Mouse (Mus musculus) forebrain, embryonic 13.5 days (tissue): Measurements from ENCODE around the gene Foxd1. TPM values are rescaled to one million over a fixed set of nuclear protein-coding genes. Genes with fewer than 3 reads are reported as not detected.

Experiments
- ATAC-seq: fragments of 200-750 bp; cut with Nextera tagmentation; 2 replicates; pipeline ENCODE4 v1.8.0; 2017
- H3K27ac ChIP-seq: fragments of 300-500 bp; sonication (generic); 2 replicates; pipeline ENCODE4 v1.5.1; 2015; ENCODE audit warnings: inconsistent platforms, mild to moderate bottlenecking, moderate library complexity
- H3K27me3 ChIP-seq: fragments of 300-500 bp; sonication (generic); 2 replicates; pipeline ENCODE4 v1.6.1; 2015; ENCODE audit warnings: mild to moderate bottlenecking, inconsistent platforms
- H3K36me3 ChIP-seq: fragments of 300-500 bp; sonication (generic); 2 replicates; pipeline ENCODE4 v1.6.1; 2015; ENCODE audit warnings: mild to moderate bottlenecking, inconsistent platforms; ENCODE audit not compliant: poor library complexity, severe bottlenecking
- H3K4me1 ChIP-seq: fragments of 300-500 bp; sonication (generic); 2 replicates; pipeline ENCODE4 v1.6.1; 2015; ENCODE audit warnings: inconsistent platforms
- H3K4me2 ChIP-seq: fragments of 300-500 bp; sonication (generic); 2 replicates; pipeline ENCODE4 v1.6.1; 2015; ENCODE audit warnings: inconsistent platforms, mild to moderate bottlenecking, moderate library complexity
- H3K4me3 ChIP-seq: fragments of 300-500 bp; sonication (generic); 2 replicates; pipeline ENCODE4 v1.5.1; 2015; ENCODE audit warnings: mild to moderate bottlenecking, inconsistent platforms
- H3K9ac ChIP-seq: fragments of 300-500 bp; sonication (generic); 2 replicates; pipeline ENCODE4 v1.6.1; 2015; ENCODE audit warnings: mild to moderate bottlenecking, inconsistent platforms
- H3K9me3 ChIP-seq: fragments of 300-500 bp; sonication (generic); replicated peaks from 2 replicates; pipeline ENCODE4 v1.6.1; 2016; ENCODE audit warnings: inconsistent platforms
- WGBS: fragments of 180-500 bp; shearing (Covaris S2); methylation state at CpG from one replicate; pipeline ENCODE4 v1.1.7; 2015; 5-methylcytosine and 5-hydroxymethylcytosine counted together
- polyA plus RNA-seq: library from polyadenylated mRNA; unstranded; fragments of >200 nt; fragmentation: Nextera tagmentation; extraction: Ambion mirVana; gene quantifications from 2 replicates; pipeline ENCODE4 v1.2.1, GENCODE M21; 2015

Foxd1 gene
- polyA plus RNA-seq, 1 experiment from 2014 or later, result 0.80 TPM

- WGBS, result 91% methylated on average over 6 of the region's 6 CpGs
- Histone ChIP-seq H3K4me2 (no peak overlapping the region; the same call in 1 of the 2 replicates), H3K4me1 (peaks cover 18% of the 10 kb centered on the region), H3K27ac (no peak overlapping the region), H3K27me3 (no peaks in the 10 kb centered on the region), H3K9me3 (no peaks in the 10 kb centered on the region), H3K36me3 (peaks cover 14% of the 10 kb centered on the region), H3K4me3 (no peak overlapping the region; the same call in 1 of the 2 replicates), H3K9ac (no peak overlapping the region)
- ATAC-seq, result no peak
Observed at GRCm38 (mm10) chr13:98317911-98318310, 36.1 kb upstream of the Foxd1 start.

- H3K27ac ChIP-seq, result no peak overlapping the region
- no peak overlapping the region for H3K9ac ChIP-seq
- no peak overlapping the region for H3K4me2 ChIP-seq
- WGBS, result 87% methylated on average over 11 of the region's 11 CpGs
- H3K9me3 ChIP-seq, result no peaks in the 10 kb centered on the region
- H3K36me3 ChIP-seq, result no peaks in the 10 kb centered on the region
- no peak overlapping the region for H3K4me3 ChIP-seq
- H3K4me1 ChIP-seq, result no peaks in the 10 kb centered on the region
- no peaks in the 10 kb centered on the region for H3K27me3 ChIP-seq
- ATAC-seq, result no peak
Observed at GRCm38 (mm10) chr13:98325034-98325433, 29.0 kb upstream of the Foxd1 start.

DNA sequence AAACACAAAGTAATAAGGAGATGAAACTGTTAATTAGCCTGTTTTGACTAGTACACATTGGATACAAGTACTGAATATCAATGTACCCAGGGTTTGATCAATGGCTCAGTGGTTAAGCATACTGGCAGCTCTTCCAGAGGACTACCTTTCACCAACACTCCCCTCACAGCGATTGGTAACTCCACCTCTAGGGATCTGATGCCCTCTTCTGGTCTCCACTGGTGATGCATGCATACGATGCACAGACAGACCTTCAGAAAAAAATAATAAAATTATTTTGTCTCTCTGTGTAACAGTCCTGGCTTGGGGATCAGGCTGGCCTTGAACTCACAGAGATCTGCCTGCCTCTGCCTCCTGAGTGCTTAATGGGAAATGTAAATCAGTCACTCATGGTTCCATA lies 21.9 kb upstream of the Foxd1 start:
- Histone ChIP-seq H3K4me1 (no peaks in the 10 kb centered on the region), H3K4me2 (no peak overlapping the region), H3K36me3 (no peaks in the 10 kb centered on the region), H3K4me3 (no peak overlapping the region), H3K9me3 (no peaks in the 10 kb centered on the region), H3K27me3 (no peaks in the 10 kb centered on the region), H3K27ac (no peak overlapping the region), H3K9ac (no peak overlapping the region)
- WGBS, result 55% methylated on average over 2 of the region's 2 CpGs
- no peak for ATAC-seq

DNA sequence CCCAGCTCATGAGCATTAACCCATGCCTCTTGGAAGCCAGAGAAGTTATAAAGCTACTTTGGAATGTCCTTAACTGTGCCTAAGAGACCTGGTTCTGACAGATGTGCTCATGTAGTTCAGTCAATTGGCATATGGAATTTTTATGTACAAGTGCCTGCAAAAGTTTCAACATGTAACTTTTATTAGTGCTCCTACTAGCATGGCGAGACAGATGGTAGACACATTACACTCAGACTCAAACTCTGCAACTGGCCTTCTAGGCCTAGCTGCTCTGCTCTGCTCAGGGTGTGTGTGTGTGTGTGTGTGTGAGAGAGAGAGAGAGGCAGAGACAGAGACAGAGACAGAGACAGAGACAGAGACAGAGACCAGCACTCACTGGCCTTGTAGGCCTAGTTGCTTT lies 17.8 kb upstream of the Foxd1 start:
- 97% methylated on average over 1 of the region's 1 CpGs for WGBS
- H3K4me1 ChIP-seq, result no peaks in the 10 kb centered on the region
- no peak overlapping the region for H3K4me3 ChIP-seq
- H3K9ac ChIP-seq, result no peak overlapping the region
- H3K36me3 ChIP-seq, result no peaks in the 10 kb centered on the region
- no peak for ATAC-seq
- no peak overlapping the region for H3K4me2 ChIP-seq
- no peaks in the 10 kb centered on the region for H3K27me3 ChIP-seq
- no peak overlapping the region for H3K27ac ChIP-seq
- H3K9me3 ChIP-seq, result no peaks in the 10 kb centered on the region

GRCm38 (mm10) chr13:98340506-98340905 lies 13.5 kb upstream of the Foxd1 start:
- peaks cover 17% of the 10 kb centered on the region for H3K27me3 ChIP-seq
- no peaks in the 10 kb centered on the region for H3K36me3 ChIP-seq
- WGBS, result 70% methylated on average over 5 of the region's 5 CpGs
- ATAC-seq, result no peak
- H3K4me1 ChIP-seq, result no peaks in the 10 kb centered on the region
- no peaks in the 10 kb centered on the region for H3K9me3 ChIP-seq
- no peak overlapping the region for H3K27ac ChIP-seq
- no peak overlapping the region for H3K9ac ChIP-seq
- H3K4me3 ChIP-seq, result no peak overlapping the region
- H3K4me2 ChIP-seq, result no peak overlapping the region

DNA sequence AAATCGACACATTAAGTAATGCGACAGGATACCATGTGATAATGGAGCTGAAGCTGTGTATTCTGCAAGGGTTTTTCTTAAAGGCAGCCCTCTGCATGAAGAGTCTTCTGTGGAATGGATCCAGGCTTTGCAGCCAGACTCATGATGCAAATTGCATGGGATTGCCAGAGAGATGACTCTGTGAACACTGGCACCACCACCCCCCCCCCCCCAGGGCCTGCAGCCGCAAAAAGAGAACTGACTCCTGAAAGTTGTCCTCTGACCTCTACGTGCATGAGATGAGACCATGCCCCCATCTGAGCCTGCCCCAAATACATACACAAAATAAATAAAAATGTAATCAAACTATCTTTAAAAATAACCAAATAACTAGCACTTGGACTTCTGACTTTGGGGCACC lies 4.6 kb upstream of the Foxd1 start:
- H3K36me3 ChIP-seq, result no peaks in the 10 kb centered on the region
- 86% methylated on average over 4 of the region's 4 CpGs for WGBS
- peaks cover 10% of the 10 kb centered on the region for H3K4me1 ChIP-seq
- no peak overlapping the region for H3K4me3 ChIP-seq
- H3K27me3 ChIP-seq, result peaks cover 81% of the 10 kb centered on the region
- H3K9ac ChIP-seq, result no peak overlapping the region
- no peak overlapping the region for H3K4me2 ChIP-seq
- H3K9me3 ChIP-seq, result no peaks in the 10 kb centered on the region
- no peak overlapping the region for H3K27ac ChIP-seq
- no peak for ATAC-seq

DNA sequence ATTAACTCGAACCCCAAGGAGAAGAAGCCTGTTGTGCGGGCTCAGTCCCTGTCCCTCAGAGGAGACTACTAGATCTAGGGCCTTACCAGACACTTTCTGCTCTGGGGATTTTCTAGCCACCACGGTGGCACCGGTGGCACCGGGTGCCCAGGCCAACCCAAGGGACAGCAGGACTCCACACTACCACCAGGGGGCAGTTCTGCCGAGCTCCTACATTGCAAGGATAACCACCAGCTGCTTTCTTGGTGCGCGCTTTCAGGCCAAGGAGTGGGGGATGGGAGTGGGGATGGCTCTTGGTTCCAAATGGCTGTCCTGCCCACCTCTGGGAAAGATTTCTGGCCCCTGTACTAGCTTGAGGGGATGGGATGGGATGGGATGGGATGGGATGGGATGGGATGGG lies 2.5 kb upstream of the Foxd1 start:
- Histone ChIP-seq H3K27me3 (peaks cover 87% of the 10 kb centered on the region), H3K4me2 (no peak overlapping the region), H3K9ac (no peak overlapping the region), H3K9me3 (no peaks in the 10 kb centered on the region), H3K4me3 (no peak overlapping the region), H3K27ac (no peak overlapping the region), H3K4me1 (peaks cover 25% of the 10 kb centered on the region), H3K36me3 (no peaks in the 10 kb centered on the region)
- ATAC-seq, result no peak
- WGBS, result 7% methylated on average over 8 of the region's 8 CpGs

DNA sequence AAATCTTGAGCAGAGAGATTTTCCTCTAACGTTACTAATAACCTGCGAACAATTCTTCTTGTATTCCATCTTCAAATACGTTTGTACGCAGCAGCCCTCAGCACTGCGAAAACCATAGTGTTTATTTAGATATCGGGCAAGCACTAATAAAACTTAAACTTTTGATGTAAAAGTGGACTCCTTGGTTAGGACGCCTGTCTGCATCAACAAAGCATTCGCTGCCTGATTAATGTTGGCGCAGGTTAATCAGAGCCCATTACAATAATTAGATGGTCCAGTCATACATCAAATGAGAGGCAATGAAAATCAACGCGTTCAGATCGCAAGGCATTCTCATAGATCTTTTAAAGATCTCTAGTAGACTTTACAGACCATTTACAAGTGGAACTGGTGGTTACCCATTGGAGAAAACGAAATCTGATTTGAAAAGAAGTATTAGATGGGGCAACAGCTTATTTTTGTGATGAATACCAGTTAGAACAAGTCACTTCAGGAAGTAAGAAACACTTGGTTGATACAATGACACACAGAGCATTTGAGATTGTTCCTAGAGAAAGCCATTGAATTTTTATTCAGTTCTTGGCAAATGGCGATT lies 1.6 kb upstream of the Foxd1 start:
- ATAC-seq, result no peak
- peaks cover 25% of the 10 kb centered on the region for H3K4me1 ChIP-seq
- H3K27me3 ChIP-seq, result peaks cover 90% of the 10 kb centered on the region
- no peak overlapping the region for H3K27ac ChIP-seq
- WGBS, result 10% methylated on average over 14 of the region's 14 CpGs
- H3K9ac ChIP-seq, result no peak overlapping the region
- no peaks in the 10 kb centered on the region for H3K9me3 ChIP-seq
- H3K4me2 ChIP-seq, result no peak overlapping the region
- H3K36me3 ChIP-seq, result no peaks in the 10 kb centered on the region
- H3K4me3 ChIP-seq, result no peak overlapping the region

GRCm38 (mm10) chr13:98353709-98354089 lies 343 bp upstream of the Foxd1 start:
- H3K4me2 ChIP-seq, result peak overlapping the region; percentile 65
- WGBS, result under 1% methylated on average over 13 of the region's 13 CpGs
- no peak; the same call in 1 of the 2 replicates for ATAC-seq

DNA sequence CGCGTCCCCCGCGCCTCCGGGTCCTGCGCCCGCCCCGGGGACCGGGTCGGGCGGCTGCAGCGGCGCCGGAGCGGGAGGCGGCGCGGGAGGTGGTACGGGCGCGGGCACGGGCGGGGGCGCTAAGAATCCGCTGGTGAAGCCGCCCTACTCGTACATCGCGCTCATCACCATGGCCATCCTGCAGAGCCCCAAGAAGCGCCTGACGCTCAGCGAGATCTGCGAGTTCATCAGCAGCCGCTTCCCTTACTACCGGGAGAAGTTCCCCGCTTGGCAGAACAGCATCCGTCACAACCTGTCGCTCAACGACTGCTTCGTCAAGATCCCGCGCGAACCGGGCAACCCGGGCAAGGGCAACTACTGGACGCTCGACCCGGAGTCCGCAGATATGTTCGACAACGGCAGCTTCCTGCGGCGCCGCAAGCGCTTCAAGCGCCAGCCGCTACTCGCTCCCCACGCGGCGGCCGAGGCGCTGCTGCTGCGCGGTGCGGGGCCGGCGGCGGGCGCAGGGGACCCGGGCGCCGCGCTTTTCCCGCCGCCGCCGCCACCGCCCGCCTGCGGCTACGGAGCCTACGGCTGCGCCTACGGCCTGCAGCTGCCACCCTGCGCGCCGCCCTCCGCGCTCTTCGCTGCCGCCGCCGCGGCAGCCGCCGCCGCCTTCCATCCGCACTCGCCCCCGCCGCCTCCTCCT lies 973 bp downstream of the Foxd1 start:
- Histone ChIP-seq H3K27me3 (peaks cover 93% of the 10 kb centered on the region), H3K4me1 (peaks cover 28% of the 10 kb centered on the region), H3K9me3 (no peaks in the 10 kb centered on the region), H3K4me3 (peak overlapping the region; percentile 44), H3K36me3 (no peaks in the 10 kb centered on the region), H3K27ac (peak overlapping the region; percentile 44), H3K4me2 (peak overlapping the region; percentile 65), H3K9ac (peak overlapping the region; percentile 64)
- under 1% methylated on average over 77 of the region's 102 CpGs for WGBS
- peak; percentile 65 for ATAC-seq

More at GRCm38 (mm10) chr13:98353709-98354089, 343 bp upstream of the Foxd1 start:
- Histone ChIP-seq H3K4me3 (peak overlapping the region; percentile 44), H3K4me1 (peaks cover 25% of the 10 kb centered on the region), H3K9me3 (no peaks in the 10 kb centered on the region), H3K27ac (no peak overlapping the region), H3K36me3 (no peaks in the 10 kb centered on the region), H3K9ac (no peak overlapping the region), H3K27me3 (peaks cover 94% of the 10 kb centered on the region)

- Histone ChIP-seq H3K9ac (peak overlapping the region; percentile 64), H3K36me3 (no peaks in the 10 kb centered on the region), H3K4me3 (peak overlapping the region; percentile 44), H3K4me2 (peak overlapping the region; percentile 65), H3K27me3 (peaks cover 93% of the 10 kb centered on the region), H3K9me3 (no peaks in the 10 kb centered on the region), H3K4me1 (peaks cover 28% of the 10 kb centered on the region), H3K27ac (no peak overlapping the region)
- peak; percentile 25; the same call in 1 of the 2 replicates for ATAC-seq
- under 1% methylated on average over 39 of the region's 81 CpGs for WGBS
Observed at GRCm38 (mm10) chr13:98355559-98356111, 1.6 kb downstream of the Foxd1 start.

DNA sequence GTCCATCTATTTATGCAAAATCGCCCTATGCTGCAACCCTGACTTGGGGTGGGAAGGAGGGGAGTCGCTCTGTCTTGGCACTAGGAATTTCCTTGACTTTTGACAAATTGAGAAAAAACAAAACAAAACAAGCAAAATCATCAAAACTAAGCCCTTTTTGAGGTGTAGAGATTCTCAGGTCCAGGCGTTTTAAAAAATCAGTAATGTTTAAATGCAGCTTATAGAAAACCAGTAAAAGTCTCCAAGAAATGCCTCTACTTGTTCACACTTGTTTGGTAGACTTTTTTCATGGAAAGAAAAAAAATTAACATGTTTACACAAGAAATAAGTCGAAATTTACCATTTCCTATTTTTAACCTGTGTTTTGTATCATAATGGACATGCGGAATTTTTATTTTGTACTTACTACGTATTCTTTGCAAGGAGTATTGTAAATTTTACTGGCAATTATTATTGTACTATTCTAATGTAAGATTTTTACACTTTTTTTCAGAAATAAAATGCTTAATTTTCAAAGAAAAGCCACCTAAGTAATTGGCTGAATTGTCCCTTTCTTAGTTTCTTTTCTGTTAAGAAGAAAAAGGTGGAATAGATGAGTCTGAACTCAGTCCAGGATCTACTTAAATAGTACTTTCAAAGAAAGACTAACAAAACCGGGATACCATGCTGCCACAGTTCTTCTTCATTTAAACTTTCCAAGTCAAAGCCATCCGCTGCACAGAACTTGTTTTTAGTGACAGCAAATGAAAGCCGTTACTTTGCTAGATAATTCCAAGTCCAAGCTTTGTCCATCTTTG lies 2.3 kb downstream of the Foxd1 start:
- H3K4me1 ChIP-seq, result peaks cover 28% of the 10 kb centered on the region
- H3K4me3 ChIP-seq, result peak overlapping the region; percentile 44
- H3K9me3 ChIP-seq, result no peaks in the 10 kb centered on the region
- H3K27me3 ChIP-seq, result peaks cover 93% of the 10 kb centered on the region
- 3% methylated on average over 9 of the region's 9 CpGs for WGBS
- H3K36me3 ChIP-seq, result no peaks in the 10 kb centered on the region
- no peak overlapping the region for H3K27ac ChIP-seq
- peak overlapping the region; percentile 65 for H3K4me2 ChIP-seq
- no peak for ATAC-seq
- peak overlapping the region; percentile 64 for H3K9ac ChIP-seq
